Mouse (Mus musculus) left cerebral cortex, postnatal 10 days (tissue): ENCODE measurements at regions not wholly inside any gene's neighbourhood (a gene's known extent, or its start where the extent isn't known, plus 50 kb on each side); places are given as distances from the start of the nearest gene placed in this dataset.
A peak's percentile ranks its signal among the peaks of the same experiment; 100 is the strongest.

Experiments
- DNase-seq, 2 experiments: peaks; one replicate each; pipeline ENCODE4 v3.0.0; 2021 to 2022; ENCODE audit warnings: low spot score in 2 of 2, mixed read lengths in 1 of 2; ENCODE audit errors: extremely low spot score in 1 of 2
- intact Hi-C: fragments of 180-260 bp; cut with DNase I; formaldehyde crosslinking; loops from one replicate; pipeline ENCODE4 v1.15.1; 2025

GRCm38 (mm10) chr1:12288521-12288920 is 874.6 kb downstream of the A830018L16Rik start:
- no peak for DNase-seq
- intact Hi-C loops = no loop called here

GRCm38 (mm10) chr1:12291787-12292186 is 877.9 kb downstream of the A830018L16Rik start:
- intact Hi-C loops = no loop called here
- no peak for DNase-seq

GRCm38 (mm10) chr1:12318029-12318428 is 904.1 kb downstream of the A830018L16Rik start:
- no peak for DNase-seq
- intact Hi-C loops = no loop called here

GRCm38 (mm10) chr1:12334186-12334585 is 920.3 kb downstream of the A830018L16Rik start:
- no peak for DNase-seq
- intact Hi-C loops = no loop called here

GRCm38 (mm10) chr1:12344726-12345438 is 931.0 kb downstream of the A830018L16Rik start:
- no peak for DNase-seq
- intact Hi-C loops = no loop called here

- intact Hi-C loops = no loop called here
- peak in 1 of 2 experiments; percentile 10 for DNase-seq
Measured at GRCm38 (mm10) chr1:12345439-12345819, 931.5 kb downstream of the A830018L16Rik start.

- DNase-seq = no peak
- intact Hi-C loops = no loop called here
Measured at GRCm38 (mm10) chr1:12354531-12354930, 940.6 kb downstream of the A830018L16Rik start.

- intact Hi-C loops = no loop called here
- peak in 1 of 2 experiments; percentile 17 for DNase-seq
Measured at GRCm38 (mm10) chr1:12367872-12368271, 954.0 kb downstream of the A830018L16Rik start.

GRCm38 (mm10) chr1:12372968-12373367 is 959.1 kb downstream of the A830018L16Rik start:
- intact Hi-C loops = no loop called here
- no peak for DNase-seq

GRCm38 (mm10) chr1:12398146-12398884 is 984.4 kb downstream of the A830018L16Rik start:
- intact Hi-C loops = no loop called here
- DNase-seq = peak in 1 of 2 experiments; percentile 22

GRCm38 (mm10) chr1:12405391-12406270 is 991.7 kb downstream of the A830018L16Rik start:
- peak in 1 of 2 experiments; percentile 4 for DNase-seq
- intact Hi-C loops = no loop called here

- no peak for DNase-seq
- intact Hi-C loops = no loop called here
Measured at GRCm38 (mm10) chr1:12409738-12410523, 996.0 kb downstream of the A830018L16Rik start.

- intact Hi-C loops = no loop called here
- no peak for DNase-seq
Measured at GRCm38 (mm10) chr1:12410524-12410886, 996.6 kb downstream of the A830018L16Rik start.

GRCm38 (mm10) chr1:12424510-12424909 is 1010.6 kb downstream of the A830018L16Rik start:
- no peak for DNase-seq
- intact Hi-C loops = no loop called here

GRCm38 (mm10) chr1:12437894-12438293 is 1024.0 kb downstream of the A830018L16Rik start:
- no peak for DNase-seq
- intact Hi-C loops = no loop called here

GRCm38 (mm10) chr1:12466255-12466654 is 1052.3 kb downstream of the A830018L16Rik start:
- intact Hi-C loops = no loop called here
- DNase-seq = no peak

GRCm38 (mm10) chr1:12478983-12479763 is 1065.3 kb downstream of the A830018L16Rik start:
- no peak for DNase-seq
- intact Hi-C loops = no loop called here

- intact Hi-C loops = no loop called here
- DNase-seq = peak in 1 of 2 experiments; percentile 9
Measured at GRCm38 (mm10) chr1:12500442-12500841, 1086.5 kb downstream of the A830018L16Rik start.
